Mouse (Mus musculus) small intestine, adult 2 months (tissue): Measurements from ENCODE around the gene Syt3.

Source experiments
- CTCF ChIP-seq: fragments of 200-500 bp; IDR thresholded peaks from 2 replicates; pipeline ENCODE4 v1.5.1; 2012; ENCODE audit warnings: low read depth, mild to moderate bottlenecking, control low read depth, inconsistent platforms, low read length, moderate library complexity, mixed read lengths; ENCODE audit not compliant: insufficient replicate concordance, insufficient read length; ENCODE audit errors: extremely low read depth
- POLR2A ChIP-seq: fragments of 200-500 bp; IDR thresholded peaks from 2 replicates; pipeline ENCODE4 v1.6.1; 2012; ENCODE audit warnings: low read depth, mild to moderate bottlenecking, control low read depth, inconsistent platforms, low read length, moderate library complexity

GRCm38 (mm10) chr7:44393284-44393683 lies 9.4 kb downstream of the Syt3 start:
- TF ChIP-seq CTCF (no peak), POLR2A (no peak)
